Comparison of ENCODE assay signal across 1 mouse cellular context in the genomic region with DNA sequence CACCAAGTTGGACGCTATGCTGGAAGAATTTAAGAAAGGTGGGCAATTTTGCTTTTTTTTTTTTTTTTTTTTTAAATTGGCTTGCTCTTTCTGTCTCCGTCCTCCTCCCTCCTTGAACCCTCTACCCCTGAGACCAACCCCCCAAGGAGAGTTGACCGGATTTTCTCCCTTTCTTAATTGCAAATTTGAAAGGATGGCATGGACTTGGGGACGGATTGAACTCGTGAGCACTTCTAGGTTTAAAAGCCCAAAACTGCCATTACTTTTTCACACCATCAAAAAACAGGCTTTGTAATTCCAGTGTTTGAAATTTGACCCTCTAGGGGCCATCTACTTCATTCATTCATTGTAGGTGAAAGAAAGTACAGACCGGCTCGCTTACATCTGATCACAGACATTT.
TF ChIP-seq lines count a peak whose summit lies in the region.

No protein-coding gene starts in this region.

TF ChIP-seq in CH12.LX, 34 proteins besides CTCF, POLR2A, EP300 and RAD21 (continued from another document):
- TF ChIP-seq GABPA (IDR thresholded peaks at IDR 0.05; ENCODE audit: insufficient replicate concordance, low read depth, low read length) (no peak), MYC (IDR thresholded peaks at IDR 0.05; ENCODE audit: low read depth, low read length) (no peak), MXI1 (IDR thresholded peaks at IDR 0.05; ENCODE audit: low read depth, low read length) (no peak), JUND (conservative IDR thresholded peaks at IDR 0.05; ENCODE audit: low read depth, low read length) (no peak), RCOR1 (conservative IDR thresholded peaks at IDR 0.05; ENCODE audit: low read depth, low read length) (no peak)
